Mouse (Mus musculus) myocyte (in vitro differentiated cells): ENCODE measurements around the gene Efna3. TPM values are rescaled to one million over a fixed set of nuclear protein-coding genes. Genes with fewer than 3 reads are reported as not detected.

ENCODE experiments used
- H3K27me3 ChIP-seq: one replicate; pipeline ENCODE4 v1.6.1; 2011; ENCODE audit not compliant: control insufficient read depth, insufficient read depth, insufficient read length
- H3K36me3 ChIP-seq: one replicate; pipeline ENCODE4 v1.6.1; 2011; ENCODE audit not compliant: control insufficient read depth, insufficient read depth
- H3K4me2 ChIP-seq: one replicate; pipeline ENCODE4 v1.6.1; 2011; ENCODE audit warnings: low read depth, control low read depth
- H3K4me3 ChIP-seq: one replicate; pipeline ENCODE4 v1.5.1; 2011; ENCODE audit warnings: mild to moderate bottlenecking, control low read depth, moderate library complexity
- H3K79me2 ChIP-seq: one replicate; pipeline ENCODE4 v1.6.1; 2011; ENCODE audit not compliant: control insufficient read depth, insufficient read depth
- H3ac ChIP-seq: one replicate; pipeline ENCODE4 v1.6.1; 2011; ENCODE audit not compliant: control insufficient read depth, insufficient read length
- CEBPB ChIP-seq: IDR thresholded peaks from 2 replicates; pipeline ENCODE4 v1.6.1; 2011; ENCODE audit warnings: mild to moderate bottlenecking, moderate library complexity; ENCODE audit not compliant: poor library complexity, insufficient read depth, severe bottlenecking
- E2F4 ChIP-seq: IDR thresholded peaks from one replicate; pipeline ENCODE4 v1.6.1; 2011; ENCODE audit warnings: mild to moderate bottlenecking, control low read depth, moderate library complexity; ENCODE audit not compliant: insufficient read depth
- MAX ChIP-seq: IDR thresholded peaks from one replicate; pipeline ENCODE4 v1.6.1; 2011; ENCODE audit warnings: low read depth, mild to moderate bottlenecking, control low read depth
- MYOD1 ChIP-seq, 3 experiments: IDR thresholded peaks; one replicate each; pipeline ENCODE4 v1.6.1; 2011; ENCODE audit warnings: control low read depth in 2 of 3, low read depth in 2 of 3, mild to moderate bottlenecking in 2 of 3, moderate library complexity in 1 of 3; ENCODE audit not compliant: insufficient read length in 2 of 3, control insufficient read depth in 1 of 3
- MYOG ChIP-seq, 3 experiments: IDR thresholded peaks; one replicate each; pipeline ENCODE4 v1.6.1; 2011; ENCODE audit warnings: control low read depth in 2 of 3, low read depth in 2 of 3, mild to moderate bottlenecking in 2 of 3; ENCODE audit not compliant: insufficient read length in 2 of 3, control insufficient read depth in 1 of 3, insufficient read depth in 1 of 3
- POLR2A ChIP-seq: IDR thresholded peaks from one replicate; pipeline ENCODE4 v1.6.1; 2011; ENCODE audit warnings: low read depth, mild to moderate bottlenecking, control low read depth, moderate library complexity; ENCODE audit not compliant: insufficient read length
- POLR2AphosphoS2 ChIP-seq: IDR thresholded peaks from one replicate; pipeline ENCODE4 v1.6.1; 2011; ENCODE audit warnings: low read depth, control low read depth; ENCODE audit not compliant: insufficient read length
- REST ChIP-seq: IDR thresholded peaks from one replicate; pipeline ENCODE4 v1.6.1; 2011; ENCODE audit warnings: mild to moderate bottlenecking, control low read depth, moderate library complexity; ENCODE audit not compliant: insufficient read depth, insufficient read length
- SRF ChIP-seq: IDR thresholded peaks from one replicate; pipeline ENCODE4 v1.6.1; 2011; ENCODE audit warnings: low read depth; ENCODE audit not compliant: control insufficient read depth, insufficient read length
- TCF12 ChIP-seq: IDR thresholded peaks from one replicate; pipeline ENCODE4 v1.6.1; 2011; ENCODE audit warnings: mild to moderate bottlenecking, control low read depth; ENCODE audit not compliant: poor library complexity, insufficient read depth, severe bottlenecking
- TCF3 ChIP-seq: IDR thresholded peaks from one replicate; pipeline ENCODE4 v1.6.1; 2011; ENCODE audit warnings: low read depth, control low read depth; ENCODE audit not compliant: insufficient read length
- USF1 ChIP-seq: IDR thresholded peaks from one replicate; pipeline ENCODE4 v1.6.1; 2011; ENCODE audit warnings: low read depth, mild to moderate bottlenecking, control low read depth, moderate library complexity
- polyA plus RNA-seq: library from polyadenylated mRNA; unstranded; fragments of >200 nt; fragmentation: generic; extraction: Trizol; gene quantifications from one replicate; pipeline ENCODE4 v1.2.1, GENCODE M21; 2012; ENCODE audit warnings: missing spikeins

The Efna3 gene
- polyA plus RNA-seq, 1 experiment = 1.8 TPM

DNA sequence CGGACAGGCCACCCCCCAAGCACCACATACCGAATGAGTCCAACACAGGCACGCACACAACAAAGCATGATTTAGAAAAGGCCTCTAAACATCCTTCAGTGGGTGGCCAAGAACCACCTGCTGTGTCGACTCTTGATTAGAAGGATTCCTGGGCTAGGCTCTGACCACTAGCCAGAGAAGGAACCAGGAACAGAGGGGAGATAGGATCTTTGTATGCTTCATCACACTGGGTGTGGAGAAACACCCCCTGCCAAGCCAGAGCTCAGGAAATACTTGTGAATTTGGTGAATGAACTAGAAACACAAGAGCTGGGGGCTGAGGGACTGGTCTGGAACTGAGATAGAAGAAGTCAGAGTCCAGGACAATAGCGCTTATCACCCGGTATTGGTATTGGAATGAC is 13.8 kb upstream of the Efna3 start:
- no peaks in the 10 kb centered on the region for H3K36me3 ChIP-seq
- H3ac ChIP-seq = no peak overlapping the region
- peak overlapping the region; percentile 40 for H3K4me3 ChIP-seq
- H3K27me3 ChIP-seq = no peaks in the 10 kb centered on the region
- TF ChIP-seq SRF (no peak), REST (no peak), E2F4 (no peak), POLR2A (no peak), USF1 (no peak), TCF12 (no peak), TCF3 (no peak), POLR2AphosphoS2 (no peak), MYOG (IDR thresholded peaks at IDR 0.05; ENCODE audit: control insufficient read depth in 1 of 3, insufficient read depth in 1 of 3, insufficient read length in 2 of 3, low read depth in 2 of 3) (no peak), CEBPB (no peak), MAX (no peak), MYOD1 (IDR thresholded peaks at IDR 0.05; ENCODE audit: control insufficient read depth in 1 of 3, insufficient read length in 2 of 3, low read depth in 2 of 3) (no peak)
- H3K4me2 ChIP-seq = peak overlapping the region; percentile 93
- H3K79me2 ChIP-seq = no peaks in the 10 kb centered on the region

DNA sequence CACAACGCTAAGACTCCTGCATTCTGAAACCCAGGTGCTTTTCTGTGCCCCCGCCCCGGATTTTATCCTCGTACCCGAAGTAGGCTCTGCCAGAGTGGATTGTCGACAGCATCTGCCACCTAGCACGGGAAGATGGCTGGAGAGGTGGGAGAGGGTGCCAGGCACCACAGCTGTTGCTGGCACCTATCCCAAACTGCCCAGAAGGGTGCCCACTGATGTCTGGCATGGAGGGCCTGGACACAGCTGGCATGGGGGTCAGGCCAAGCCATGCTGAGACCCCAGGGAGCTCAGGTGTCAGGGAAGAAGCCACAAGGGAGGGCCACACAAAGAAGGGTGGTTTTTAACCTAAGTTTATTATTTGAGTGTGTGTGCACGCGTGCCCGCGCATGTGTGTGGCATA is 10.3 kb upstream of the Efna3 start:
- no peaks in the 10 kb centered on the region for H3K36me3 ChIP-seq
- H3K27me3 ChIP-seq = no peaks in the 10 kb centered on the region
- no peak overlapping the region for H3K4me2 ChIP-seq
- TF ChIP-seq MYOG (IDR thresholded peaks at IDR 0.05; ENCODE audit: control insufficient read depth in 1 of 3, insufficient read depth in 1 of 3, insufficient read length in 2 of 3, low read depth in 2 of 3) (peak in 2 of 3 experiments; percentile 59 to 72), CEBPB (no peak), REST (no peak), POLR2A (no peak), TCF12 (no peak), E2F4 (no peak), MYOD1 (IDR thresholded peaks at IDR 0.05; ENCODE audit: control insufficient read depth in 1 of 3, insufficient read length in 2 of 3, low read depth in 2 of 3) (peak in 2 of 3 experiments; percentile 43 to 63), USF1 (no peak), TCF3 (no peak), SRF (no peak), POLR2AphosphoS2 (no peak), MAX (no peak)
- H3K4me3 ChIP-seq = no peak overlapping the region
- no peaks in the 10 kb centered on the region for H3K79me2 ChIP-seq
- no peak overlapping the region for H3ac ChIP-seq

DNA sequence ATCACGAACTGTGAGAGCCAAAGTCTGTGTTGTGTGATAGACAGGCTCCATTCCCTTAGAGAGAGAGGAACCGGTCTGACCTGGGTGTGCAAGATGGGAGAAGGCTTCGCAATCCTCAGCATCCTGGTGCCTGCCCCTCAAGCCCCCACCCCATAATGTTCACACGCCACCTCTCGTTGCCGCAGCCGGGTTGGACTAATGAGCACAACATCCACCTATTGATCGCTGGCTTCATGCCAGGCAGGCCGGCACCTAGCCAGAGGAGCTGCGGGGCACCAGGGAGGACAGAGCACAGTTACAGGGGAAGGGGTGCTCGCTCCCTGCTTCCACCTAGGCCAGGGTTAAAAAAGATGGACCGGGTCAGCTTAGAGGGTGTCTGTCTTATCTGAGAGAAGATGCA is 9.7 kb upstream of the Efna3 start:
- H3K79me2 ChIP-seq = no peaks in the 10 kb centered on the region
- TF ChIP-seq USF1 (no peak), CEBPB (no peak), REST (no peak), MYOG (IDR thresholded peaks at IDR 0.05; ENCODE audit: control insufficient read depth in 1 of 3, insufficient read depth in 1 of 3, insufficient read length in 2 of 3, low read depth in 2 of 3) (no peak), E2F4 (no peak), TCF3 (no peak), MAX (no peak)
- no peaks in the 10 kb centered on the region for H3K27me3 ChIP-seq
- H3K4me3 ChIP-seq = no peak overlapping the region
- H3ac ChIP-seq = no peak overlapping the region
- no peak overlapping the region for H3K4me2 ChIP-seq
- H3K36me3 ChIP-seq = no peaks in the 10 kb centered on the region

DNA sequence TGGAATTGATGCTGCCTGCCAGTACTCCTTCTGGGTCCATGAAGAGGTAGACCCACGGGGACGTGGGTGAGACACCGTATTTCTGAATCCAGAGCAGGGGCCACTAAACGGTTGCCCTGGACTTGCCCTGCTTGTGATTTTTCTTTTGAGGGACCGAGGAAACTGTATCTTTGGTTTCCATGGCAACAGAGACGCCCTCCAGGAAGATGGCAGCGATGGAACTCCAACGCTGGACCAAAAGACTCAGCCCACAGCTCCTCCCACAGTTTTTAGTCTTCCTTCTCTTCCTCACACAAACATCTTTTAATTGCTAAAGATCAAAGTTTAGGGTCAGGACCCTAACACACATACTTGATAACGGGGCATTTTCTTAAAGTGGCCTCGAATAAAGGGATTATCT is 9.2 kb upstream of the Efna3 start:
- Histone ChIP-seq H3K4me2 (no peak overlapping the region), H3K79me2 (no peaks in the 10 kb centered on the region), H3K27me3 (no peaks in the 10 kb centered on the region), H3K4me3 (no peak overlapping the region), H3K36me3 (no peaks in the 10 kb centered on the region), H3ac (no peak overlapping the region)
- no peak for TF ChIP-seq MYOG (IDR thresholded peaks at IDR 0.05; ENCODE audit: control insufficient read depth in 1 of 3, insufficient read depth in 1 of 3, insufficient read length in 2 of 3, low read depth in 2 of 3)
- no peak for TF ChIP-seq REST
- TF ChIP-seq CEBPB = no peak
- TF ChIP-seq MYOD1 (IDR thresholded peaks at IDR 0.05; ENCODE audit: control insufficient read depth in 1 of 3, insufficient read length in 2 of 3, low read depth in 2 of 3) = no peak
- no peak for TF ChIP-seq E2F4
- TF ChIP-seq POLR2AphosphoS2 = no peak
- no peak for TF ChIP-seq MAX
- no peak for TF ChIP-seq SRF
- no peak for TF ChIP-seq TCF12
- no peak for TF ChIP-seq USF1

DNA sequence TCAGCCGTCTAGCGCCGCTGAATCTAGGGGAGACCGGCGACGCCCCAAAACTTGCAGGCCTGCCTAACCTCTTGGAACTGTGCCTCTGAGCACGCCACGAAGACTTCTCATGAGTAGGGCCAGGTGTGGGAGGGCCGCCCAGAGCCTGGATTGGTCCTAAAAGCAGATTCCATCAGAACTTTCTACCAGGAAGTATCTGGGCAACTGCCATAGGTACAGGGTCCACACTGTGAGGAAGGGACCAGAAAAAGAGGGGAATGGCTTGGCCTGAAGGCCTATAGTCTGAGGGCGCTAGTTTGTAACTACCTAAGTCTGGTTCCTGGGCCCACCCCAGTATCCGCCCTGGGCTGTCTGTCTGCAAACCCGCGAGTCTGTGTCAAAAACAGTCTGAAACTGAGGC is 8.8 kb upstream of the Efna3 start:
- H3K36me3 ChIP-seq = no peaks in the 10 kb centered on the region
- no peak for TF ChIP-seq MYOD1 (IDR thresholded peaks at IDR 0.05; ENCODE audit: control insufficient read depth in 1 of 3, insufficient read length in 2 of 3, low read depth in 2 of 3)
- TF ChIP-seq TCF3 = no peak
- no peak for TF ChIP-seq POLR2A
- TF ChIP-seq MAX = no peak
- no peak for TF ChIP-seq E2F4
- TF ChIP-seq POLR2AphosphoS2 = no peak
- no peak for TF ChIP-seq TCF12
- no peak for TF ChIP-seq REST
- no peak for TF ChIP-seq MYOG (IDR thresholded peaks at IDR 0.05; ENCODE audit: control insufficient read depth in 1 of 3, insufficient read depth in 1 of 3, insufficient read length in 2 of 3, low read depth in 2 of 3)
- no peak for TF ChIP-seq SRF
- TF ChIP-seq USF1 = no peak
- no peak for TF ChIP-seq CEBPB
- H3K4me3 ChIP-seq = no peak overlapping the region
- no peak overlapping the region for H3K4me2 ChIP-seq
- no peaks in the 10 kb centered on the region for H3K27me3 ChIP-seq
- H3K79me2 ChIP-seq = no peaks in the 10 kb centered on the region
- no peak overlapping the region for H3ac ChIP-seq
